In the genomic region with DNA sequence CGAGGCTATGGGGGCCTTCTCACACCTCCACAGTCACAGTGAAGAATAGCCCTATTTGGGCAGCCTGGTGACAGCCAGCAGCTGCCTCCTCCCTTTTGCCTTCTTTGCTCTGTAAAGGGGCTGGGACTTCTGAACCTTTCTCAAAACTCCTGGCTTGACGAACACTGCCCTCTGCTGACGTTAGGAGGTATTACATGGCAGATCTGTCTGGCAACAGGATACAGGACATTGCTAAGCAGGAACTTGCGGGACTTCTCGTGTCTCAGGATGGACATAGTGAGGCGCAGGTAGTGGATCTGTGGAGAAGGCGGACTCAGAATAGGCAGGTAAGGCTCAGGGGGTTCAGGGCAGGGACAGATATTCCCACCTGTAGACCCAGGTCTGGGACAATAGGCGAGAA, we compare ENCODE assay signal across 8 mouse cellular contexts. TPM values are rescaled to one million over a fixed set of nuclear protein-coding genes. Genes with fewer than 3 reads are reported as not detected.
DNase-seq lines count a peak whose midpoint lies in the region; ATAC-seq and TF ChIP-seq lines count a peak whose summit lies in the region.

No protein-coding gene starts in this region.

- in situ Hi-C loops in ES-E14 (cut with MboI; ENCODE audit: low sequenced_read_pairs in 2 of 2, unreplicated experiment in 2 of 2), result loop anchor here in 1 of 2 experiments (5.0 kb wide), 1 partner anchor 166 kb away; no protein-coding TSS in a partner anchor

- H3K27me3 ChIP-seq in forebrain, postnatal 0 days (ENCODE audit: insufficient read depth, low read length), result no peaks in the 10 kb centered on the region
- no peaks in the 10 kb centered on the region for H3K27me3 ChIP-seq in hindbrain, embryonic 12.5 days

- peak; percentile 96 for TF ChIP-seq CTCF in forebrain, postnatal 0 days (IDR thresholded peaks at IDR 0.05; ENCODE audit: low read depth)

- peak; percentile 44 for ATAC-seq in forebrain, postnatal 0 days
- ATAC-seq in hindbrain, embryonic 12.5 days (ENCODE audit: low FRiP score), result peak; percentile 42

- H3K4me1 ChIP-seq in ES-E14 (ENCODE audit: control insufficient read depth in 2 of 2, insufficient read depth in 2 of 2, low read length in 2 of 2, poor library complexity in 1 of 2), result no peaks in the 10 kb centered on the region
- no peaks in the 10 kb centered on the region for H3K4me1 ChIP-seq in forebrain, postnatal 0 days (ENCODE audit: insufficient read depth)
- no peaks in the 10 kb centered on the region for H3K4me1 ChIP-seq in hindbrain, embryonic 12.5 days

- peak; percentile 85 for DNase-seq in ES-E14 (ENCODE audit: low read depth, low spot score)
- DNase-seq in cerebellum, adult 18-20 months, result peak; percentile 92 to 93
- peak; percentile 92 for DNase-seq in forebrain, postnatal 0 days
- DNase-seq in layer of hippocampus, postnatal 14 days (ENCODE audit: low spot score in 2 of 2), result peak; percentile 78 to 87
- DNase-seq in lung, postnatal 14 days, result peak; percentile 89
- DNase-seq in retina, adult 2 months (ENCODE audit: low read depth, low spot score), result peak; percentile 66
- DNase-seq in thymus, postnatal 25 days, result peak; percentile 82

- no peak overlapping the region for H3K4me2 ChIP-seq in forebrain, postnatal 0 days (ENCODE audit: low read depth)
- no peak overlapping the region for H3K4me2 ChIP-seq in hindbrain, embryonic 12.5 days (replicated peaks)

- no peak overlapping the region for H3K9ac ChIP-seq in ES-E14 (ENCODE audit: insufficient read depth, low read depth, low read length, poor library complexity, severe bottlenecking)
- H3K9ac ChIP-seq in forebrain, postnatal 0 days, result no peak overlapping the region
- H3K9ac ChIP-seq in hindbrain, embryonic 12.5 days, result no peak overlapping the region; the same call in 1 of the 2 replicates

- H3K27ac ChIP-seq in ES-E14 (ENCODE audit: insufficient read depth, low read depth, low read length, poor library complexity, severe bottlenecking), result no peak overlapping the region
- H3K27ac ChIP-seq in forebrain, postnatal 0 days (ENCODE audit: low read depth, low read length), result no peak overlapping the region
- H3K27ac ChIP-seq in hindbrain, embryonic 12.5 days, result no peak overlapping the region

- H3K9me3 ChIP-seq in ES-E14 (ENCODE audit: control insufficient read depth, insufficient read depth, low read depth, low read length), result no peaks in the 10 kb centered on the region
- no peaks in the 10 kb centered on the region for H3K9me3 ChIP-seq in forebrain, postnatal 0 days (ENCODE audit: low read length)
- H3K9me3 ChIP-seq in hindbrain, embryonic 12.5 days (replicated peaks), result no peaks in the 10 kb centered on the region

- no peak overlapping the region for H3K4me3 ChIP-seq in ES-E14 (ENCODE audit: insufficient read depth in 1 of 2, low read depth in 1 of 2, low read length in 2 of 2, poor library complexity in 1 of 2, severe bottlenecking in 1 of 2)
- H3K4me3 ChIP-seq in forebrain, postnatal 0 days (ENCODE audit: low read depth, low read length), result no peak overlapping the region
- no peak overlapping the region for H3K4me3 ChIP-seq in hindbrain, embryonic 12.5 days

- 17% methylated on average over 8 of the region's 8 CpGs for WGBS in forebrain, postnatal 0 days
- WGBS in hindbrain, embryonic 12.5 days, result 24% methylated on average over 8 of the region's 8 CpGs

- peaks cover 13% of the 10 kb centered on the region; the same call in 1 of the 2 replicates for H3K36me3 ChIP-seq in ES-E14 (ENCODE audit: control insufficient read depth, insufficient read depth, low read length, poor library complexity, severe bottlenecking)
- peaks cover 38% of the 10 kb centered on the region for H3K36me3 ChIP-seq in forebrain, postnatal 0 days (ENCODE audit: insufficient read depth)
- peaks cover 47% of the 10 kb centered on the region for H3K36me3 ChIP-seq in hindbrain, embryonic 12.5 days

TF ChIP-seq in ES-E14, 5 proteins besides CTCF, POLR2A, EP300 and RAD21:
- TF ChIP-seq ZC3H11A (IDR thresholded peaks at IDR 0.05; ENCODE audit: borderline replicate concordance, low read depth, low read length) (peak; percentile 44; the same call in 1 of the 2 replicates), MAFK (IDR thresholded peaks at IDR 0.05; ENCODE audit: insufficient read depth, low read depth, low read length) (no peak)

RNA-seq across cellular contexts. Expression of a gene that starts 12.3 kb away (rescaled TPM):
- 2.9 and 3.6 TPM in 2 replicates for total RNA-seq in ES-E14 (2012; rRNA removed)
- 0.10 TPM in 1 of 2 replicates, not detected in the other for total RNA-seq in forebrain, postnatal 0 days (2014; rRNA removed)
- not detected in 2 replicates for polyA plus RNA-seq in forebrain, postnatal 0 days (2015; fragmentation: Nextera tagmentation; extraction: Ambion mirVana)
- 0.31 and 0.72 TPM in 2 replicates for polyA plus RNA-seq in hindbrain, embryonic 12.5 days (2016; fragmentation: Nextera tagmentation; extraction: Ambion mirVana)
- total RNA-seq in layer of hippocampus, postnatal 14 days (2021), result not detected

RNA-seq across cellular contexts. Expression of a gene that starts 14.9 kb away (rescaled TPM):
- total RNA-seq in ES-E14 (2012; rRNA removed), result 2.7 and 3.8 TPM in 2 replicates
- total RNA-seq in forebrain, postnatal 0 days (2014; rRNA removed), result 2.9 and 3.4 TPM in 2 replicates
- polyA plus RNA-seq in forebrain, postnatal 0 days (2015; fragmentation: Nextera tagmentation; extraction: Ambion mirVana), result 1.4 and 1.5 TPM in 2 replicates
- polyA plus RNA-seq in hindbrain, embryonic 12.5 days (2016; fragmentation: Nextera tagmentation; extraction: Ambion mirVana), result 3.9 TPM in 2 replicates
- total RNA-seq in layer of hippocampus, postnatal 14 days (2021), result 1 to 10 TPM; 2.2 to 2.8 TPM

RNA-seq across cellular contexts. Expression of a gene that starts 15.2 kb away (rescaled TPM):
- 14.5 and 28.1 TPM in 2 replicates for total RNA-seq in ES-E14 (2012; rRNA removed)
- total RNA-seq in forebrain, postnatal 0 days (2014; rRNA removed), result 32.0 and 35.8 TPM in 2 replicates
- 25.4 and 37.0 TPM in 2 replicates for polyA plus RNA-seq in forebrain, postnatal 0 days (2015; fragmentation: Nextera tagmentation; extraction: Ambion mirVana)
- polyA plus RNA-seq in hindbrain, embryonic 12.5 days (2016; fragmentation: Nextera tagmentation; extraction: Ambion mirVana), result 39.5 and 40.7 TPM in 2 replicates
- total RNA-seq in layer of hippocampus, postnatal 14 days (2021), result 10 to 100 TPM; 84.9 to 86.8 TPM

RNA-seq across cellular contexts. Expression of a gene that starts 18.9 kb away (rescaled TPM):
- 22.9 and 28.3 TPM in 2 replicates for total RNA-seq in ES-E14 (2012; rRNA removed)
- total RNA-seq in forebrain, postnatal 0 days (2014; rRNA removed), result 17.5 and 18.6 TPM in 2 replicates
- 15.5 and 16.0 TPM in 2 replicates for polyA plus RNA-seq in forebrain, postnatal 0 days (2015; fragmentation: Nextera tagmentation; extraction: Ambion mirVana)
- polyA plus RNA-seq in hindbrain, embryonic 12.5 days (2016; fragmentation: Nextera tagmentation; extraction: Ambion mirVana), result 21.9 and 25.0 TPM in 2 replicates
- total RNA-seq in layer of hippocampus, postnatal 14 days (2021), result 10 to 100 TPM; 14.7 to 17.5 TPM

RNA-seq across cellular contexts. Expression of a gene that starts 26.5 kb away (rescaled TPM):
- total RNA-seq in ES-E14 (2012; rRNA removed), result 37.3 and 56.1 TPM in 2 replicates
- total RNA-seq in forebrain, postnatal 0 days (2014; rRNA removed), result 24.5 and 27.9 TPM in 2 replicates
- 28.2 and 30.0 TPM in 2 replicates for polyA plus RNA-seq in forebrain, postnatal 0 days (2015; fragmentation: Nextera tagmentation; extraction: Ambion mirVana)
- polyA plus RNA-seq in hindbrain, embryonic 12.5 days (2016; fragmentation: Nextera tagmentation; extraction: Ambion mirVana), result 54.3 and 58.6 TPM in 2 replicates
- total RNA-seq in layer of hippocampus, postnatal 14 days (2021), result 10 to 100 TPM; 39.4 to 42.8 TPM
